In genomic region chrX:12146263-12146662, GRCm38 (mm10) we compare ENCODE assay signal across 21 mouse cellular contexts. TPM values are rescaled to one million over a fixed set of nuclear protein-coding genes. Genes with fewer than 3 reads are reported as not detected.
DNase-seq lines count a peak whose midpoint lies in the region; ATAC-seq and TF ChIP-seq lines count a peak whose summit lies in the region.
"Had no signal": no experiment of that assay in that cellular context is flagged by ENCODE, and none has a peak within 500 bp of the region (broad histone marks: within the 10 kb centered on the region; RNA-seq: fewer than 3 reads in every experiment).

No protein-coding gene starts in this region.

- WGBS in lung, postnatal 0 days: 58% methylated on average over 2 of the region's 2 CpGs
- 61% methylated on average over 2 of the region's 2 CpGs for WGBS in midbrain, embryonic 11.5 days
- 69% methylated on average over 2 of the region's 2 CpGs for WGBS in midbrain, embryonic 10.5 days

- ATAC-seq in lung, postnatal 0 days: peak; percentile 57
- ATAC-seq in midbrain, embryonic 11.5 days (ENCODE audit: low FRiP score): no peak
- ATAC-seq: activated CD4-positive, CD25-positive, alpha-beta regulatory T cell, adult 4 months; forebrain, embryonic 13.5 days; forebrain, embryonic 15.5 days; forebrain, postnatal 0 days; Patski had no signal

- no peak overlapping the region for H3K9ac ChIP-seq in lung, postnatal 0 days (replicated peaks; ENCODE audit: low read depth)
- no peak overlapping the region for H3K9ac ChIP-seq in midbrain, embryonic 11.5 days (ENCODE audit: low read length)
- H3K9ac ChIP-seq: embryonic facial prominence, embryonic 12.5 days; forebrain, embryonic 13.5 days; forebrain, embryonic 15.5 days; forebrain, postnatal 0 days had no signal

- no peaks in the 10 kb centered on the region for H3K36me3 ChIP-seq in lung, postnatal 0 days (ENCODE audit: insufficient read depth, low read length)
- no peaks in the 10 kb centered on the region for H3K36me3 ChIP-seq in midbrain, embryonic 11.5 days (ENCODE audit: control insufficient read depth, insufficient read depth, low read length)
- H3K36me3 ChIP-seq in midbrain, embryonic 10.5 days: no peaks in the 10 kb centered on the region
- H3K36me3 ChIP-seq: embryonic facial prominence, embryonic 10.5 days; embryonic facial prominence, embryonic 12.5 days; forebrain, embryonic 15.5 days had no signal

- H3K27me3 ChIP-seq in lung, postnatal 0 days (replicated peaks; ENCODE audit: insufficient read depth, low read length): no peaks in the 10 kb centered on the region
- H3K27me3 ChIP-seq in midbrain, embryonic 11.5 days (ENCODE audit: control insufficient read depth, insufficient read depth, low read length): peaks cover 23% of the 10 kb centered on the region
- peaks cover 98% of the 10 kb centered on the region for H3K27me3 ChIP-seq in midbrain, embryonic 10.5 days (ENCODE audit: low read depth, poor library complexity, severe bottlenecking)

- no peak overlapping the region for H3K4me3 ChIP-seq in lung, postnatal 0 days (ENCODE audit: low read depth, low read length)
- no peak overlapping the region for H3K4me3 ChIP-seq in midbrain, embryonic 11.5 days (ENCODE audit: low read depth, low read length)
- no peak overlapping the region for H3K4me3 ChIP-seq in midbrain, embryonic 10.5 days
- H3K4me3 ChIP-seq: embryonic facial prominence, embryonic 10.5 days; embryonic facial prominence, embryonic 12.5 days; forebrain, embryonic 13.5 days; forebrain, embryonic 15.5 days had no signal

- H3K4me2 ChIP-seq in lung, postnatal 0 days (replicated peaks; ENCODE audit: low read depth, low read length): no peak overlapping the region
- H3K4me2 ChIP-seq in midbrain, embryonic 11.5 days: no peak overlapping the region
- H3K4me2 ChIP-seq: embryonic facial prominence, embryonic 12.5 days; forebrain, embryonic 13.5 days; forebrain, embryonic 15.5 days had no signal

- no peak overlapping the region for H3K27ac ChIP-seq in lung, postnatal 0 days (ENCODE audit: low read length)
- no peak overlapping the region for H3K27ac ChIP-seq in midbrain, embryonic 11.5 days (ENCODE audit: low read depth, low read length)
- no peak overlapping the region for H3K27ac ChIP-seq in midbrain, embryonic 10.5 days (replicated peaks)
- H3K27ac ChIP-seq: embryonic facial prominence, embryonic 10.5 days; embryonic facial prominence, embryonic 12.5 days; forebrain, embryonic 13.5 days; forebrain, embryonic 15.5 days had no signal

- H3K9me3 ChIP-seq in lung, postnatal 0 days (ENCODE audit: low read length): no peaks in the 10 kb centered on the region
- no peaks in the 10 kb centered on the region for H3K9me3 ChIP-seq in midbrain, embryonic 11.5 days (ENCODE audit: control insufficient read depth, low read length)
- H3K9me3 ChIP-seq in midbrain, embryonic 10.5 days (replicated peaks): no peaks in the 10 kb centered on the region
- H3K9me3 ChIP-seq: embryonic facial prominence, embryonic 10.5 days; embryonic facial prominence, embryonic 12.5 days; forebrain, embryonic 13.5 days; forebrain, embryonic 15.5 days had no signal

- H3K4me1 ChIP-seq in lung, postnatal 0 days (ENCODE audit: insufficient read depth, low read depth, low read length): no peaks in the 10 kb centered on the region
- H3K4me1 ChIP-seq in midbrain, embryonic 11.5 days (ENCODE audit: control insufficient read depth, insufficient read depth, low read length): peaks cover 10% of the 10 kb centered on the region
- peaks cover 32% of the 10 kb centered on the region for H3K4me1 ChIP-seq in midbrain, embryonic 10.5 days

- peak; percentile 42 for DNase-seq in lung, postnatal 0 days (ENCODE audit: low spot score)
- no peak for DNase-seq in lung, postnatal 36 days
- peak; percentile 76 for DNase-seq in midbrain, embryonic 11.5 days (ENCODE audit: low spot score, missing footprints)
- DNase-seq in midbrain, embryonic 10.5 days (ENCODE audit: low spot score): no peak
- DNase-seq in ZHBTc4 (ENCODE audit: low read depth, low spot score): peak; percentile 36
- no peak for DNase-seq in ovary, postnatal 36 days (ENCODE audit: low spot score)
- DNase-seq: adrenal gland, adult 8-10 months; adrenal gland, postnatal 14 days; adrenal gland, postnatal 36 days; cerebellum, adult 11-12 months; cerebellum, adult 2 months; cerebellum, adult 9-10 months; cerebellum, postnatal 10 days; cerebellum, postnatal 25 days; forebrain, postnatal 0 days had no signal

- TF ChIP-seq CTCF in lung, postnatal 0 days (IDR thresholded peaks at IDR 0.05): no peak

- TF ChIP-seq EP300 in lung, postnatal 0 days (IDR thresholded peaks at IDR 0.05): no peak

RNA-seq across cellular contexts. Expression of gene Bcor, which starts 13.9 kb away (rescaled TPM):
- polyA plus RNA-seq in lung, postnatal 0 days (2015; fragmentation: Nextera tagmentation; extraction: Ambion mirVana): 8.2 and 12.0 TPM in 2 replicates
- 26.3 and 27.7 TPM in 2 replicates for polyA plus RNA-seq in midbrain, embryonic 11.5 days (2014; fragmentation: Nextera tagmentation; extraction: Ambion mirVana)
- 17.9 and 22.4 TPM in 2 replicates for polyA plus RNA-seq in midbrain, embryonic 10.5 days (2016; fragmentation: Nextera tagmentation; extraction: Ambion mirVana)

Comparison
In these comparisons a context has a peak if more than half of its experiments do, and no peak if none do; other contexts are left out.
1. DNase-seq: peak in lung, postnatal 0 days (single experiment), midbrain, embryonic 11.5 days (single experiment) and ZHBTc4 (single experiment); none in lung, postnatal 36 days (single experiment), midbrain, embryonic 10.5 days (single experiment) and ovary, postnatal 36 days (single experiment).